Mouse (Mus musculus) heart, adult 2 months (tissue): ENCODE measurements around the gene Plekhg3. TPM values are rescaled to one million over a fixed set of nuclear protein-coding genes. Genes with fewer than 3 reads are reported as not detected.

Experiments
- DNase-seq, 2 experiments: peaks; one replicate each; pipeline ENCODE4 v3.0.0; 2021
- H3K27ac ChIP-seq: fragments of 200-600 bp; 2 replicates; pipeline ENCODE4 v1.8.1; 2022
- H3K27me3 ChIP-seq: fragments of 200-500 bp; 2 replicates; pipeline ENCODE4 v1.6.1; 2012; ENCODE audit warnings: mild to moderate bottlenecking, low read length, inconsistent platforms, mixed read lengths; ENCODE audit not compliant: control insufficient read depth, insufficient read depth
- H3K36me3 ChIP-seq: fragments of 200-500 bp; 2 replicates; pipeline ENCODE4 v1.6.1; 2012; ENCODE audit warnings: low read length, inconsistent platforms; ENCODE audit not compliant: control insufficient read depth, insufficient read depth
- H3K4me1 ChIP-seq: fragments of 200-500 bp; 2 replicates; pipeline ENCODE4 v1.6.1; 2011; ENCODE audit warnings: low read length; ENCODE audit not compliant: control insufficient read depth, insufficient read depth
- H3K4me3 ChIP-seq: fragments of 200-600 bp; 2 replicates; pipeline ENCODE4 v1.8.1; 2022
- H3K79me2 ChIP-seq: fragments of 200-500 bp; replicated peaks from 2 replicates; pipeline ENCODE4 v1.6.1; 2012; ENCODE audit warnings: mild to moderate bottlenecking, inconsistent platforms, low read length, moderate library complexity, mixed read lengths; ENCODE audit not compliant: control insufficient read depth, insufficient read depth
- H3K9ac ChIP-seq: fragments of 200-500 bp; 2 replicates; pipeline ENCODE4 v1.6.1; 2012; ENCODE audit warnings: low read depth, mild to moderate bottlenecking, control low read depth, inconsistent platforms, low read length, mixed read lengths
- CTCF ChIP-seq: fragments of 200-600 bp; IDR thresholded peaks from 2 replicates; pipeline ENCODE4 v1.8.1; 2022; ENCODE audit warnings: antibody characterized with exemption, mild to moderate bottlenecking, moderate library complexity
- EP300 ChIP-seq: fragments of 200-500 bp; IDR thresholded peaks from 2 replicates; pipeline ENCODE4 v1.6.1; 2011; ENCODE audit warnings: low read depth, low read length, control low read depth; ENCODE audit not compliant: insufficient read depth
- POLR2A ChIP-seq: fragments of 200-500 bp; IDR thresholded peaks from 2 replicates; pipeline ENCODE4 v1.6.1; 2011; ENCODE audit warnings: mild to moderate bottlenecking, low read depth, low read length, control low read depth; ENCODE audit not compliant: insufficient read depth
- WGBS: fragments of 180-500 bp; shearing (Covaris S2); methylation state at CpG from one replicate; pipeline ENCODE4 v1.1.7; 2018; 5-methylcytosine and 5-hydroxymethylcytosine counted together
- intact Hi-C: fragments of 180-260 bp; cut with DNase I; formaldehyde crosslinking; loops from one replicate; pipeline ENCODE4 v1.15.1; 2025
- polyA plus RNA-seq: library from polyadenylated mRNA; depleted of rRNA; stranded (reverse); fragments of >200 nt; gene quantifications from 2 replicates; pipeline ENCODE4 v1.2.3, GENCODE M21; 2012
- total RNA-seq, 2 experiments: library from RNA; stranded (reverse); gene quantifications; 2 replicates each; pipeline ENCODE4 v1.2.3; 2021

The Plekhg3 gene
- total and polyA plus RNA-seq, 3 experiments = 11.6 to 13.6 (median 12.9) TPM

DNA sequence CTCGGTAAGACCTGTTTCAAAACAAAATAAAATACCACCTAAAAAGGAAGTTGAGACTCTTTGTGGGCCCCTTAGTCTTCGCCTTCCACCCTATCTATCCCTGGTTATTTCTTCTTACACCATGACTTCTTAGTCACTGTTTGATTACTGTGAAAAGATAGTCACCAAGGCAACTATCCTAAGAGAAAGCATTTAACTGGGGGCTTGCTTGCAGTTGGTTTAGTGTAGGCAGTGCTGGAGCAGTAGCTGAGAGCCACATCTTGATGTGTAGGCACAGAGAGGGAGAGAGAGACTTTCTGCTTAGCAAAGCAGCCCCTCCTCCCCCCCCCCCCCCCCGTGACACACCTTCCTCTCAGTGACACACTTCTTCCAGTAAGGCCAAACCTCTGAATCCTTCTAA is 29.8 kb upstream of the Plekhg3 start:
- Histone ChIP-seq H3K79me2 (no peaks in the 10 kb centered on the region), H3K4me3 (no peak overlapping the region), H3K27me3 (no peaks in the 10 kb centered on the region), H3K4me1 (peaks cover 4% of the 10 kb centered on the region), H3K36me3 (no peaks in the 10 kb centered on the region), H3K27ac (no peak overlapping the region), H3K9ac (no peak overlapping the region)
- DNase-seq = no peak
- TF ChIP-seq CTCF (no peak), POLR2A (no peak), EP300 (no peak)
- intact Hi-C loops = no loop called here
- WGBS = 67% methylated on average over 3 of the region's 3 CpGs

DNA sequence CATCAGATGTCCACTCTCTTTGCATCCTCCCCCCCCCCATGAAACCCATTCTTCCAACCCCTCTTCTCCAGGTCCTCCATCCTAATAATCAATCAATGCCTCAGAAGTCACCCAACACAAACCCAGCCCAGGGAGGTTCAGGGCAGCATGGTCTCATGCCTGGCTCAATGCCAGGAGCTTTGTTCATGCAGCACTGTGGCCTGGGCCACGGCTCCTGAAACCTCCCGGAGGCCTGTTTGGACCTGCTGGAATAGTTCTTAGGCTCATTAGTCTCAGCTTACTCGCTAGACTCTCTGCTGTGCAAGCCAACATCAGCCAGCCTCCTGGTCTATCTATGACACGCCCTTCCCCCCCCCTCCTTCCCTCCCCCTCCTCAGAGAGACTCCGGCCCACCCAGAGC is 27.7 kb upstream of the Plekhg3 start:
- Histone ChIP-seq H3K36me3 (no peaks in the 10 kb centered on the region), H3K9ac (no peak overlapping the region), H3K27me3 (no peaks in the 10 kb centered on the region), H3K4me3 (no peak overlapping the region), H3K4me1 (peaks cover 5% of the 10 kb centered on the region), H3K27ac (no peak overlapping the region), H3K79me2 (no peaks in the 10 kb centered on the region)
- TF ChIP-seq CTCF = no peak
- TF ChIP-seq EP300 = no peak
- TF ChIP-seq POLR2A = no peak
- no peak for DNase-seq
- 79% methylated on average over 5 of the region's 5 CpGs for WGBS
- intact Hi-C loops = no loop called here

DNA sequence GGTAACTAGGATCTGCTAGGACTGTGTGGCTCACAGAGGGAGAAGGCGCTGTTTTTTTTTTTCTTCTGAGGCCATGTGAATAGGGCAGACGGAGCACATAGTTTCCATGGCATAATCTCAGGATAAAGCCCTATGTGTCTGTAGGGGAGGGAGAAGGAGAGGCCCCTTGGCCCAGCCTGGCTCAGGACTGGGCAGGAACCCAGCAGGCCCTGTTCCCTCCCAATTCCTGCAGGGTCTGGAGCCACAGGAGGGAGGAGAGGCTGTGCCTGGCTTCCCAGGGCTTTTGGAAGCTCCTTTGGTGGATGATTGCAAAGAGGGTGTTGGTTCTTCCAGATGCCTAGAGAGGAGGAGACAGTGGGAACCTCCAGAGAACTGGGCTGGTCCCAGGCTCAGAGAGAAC is 24.2 kb upstream of the Plekhg3 start:
- Histone ChIP-seq H3K4me1 (peaks cover 5% of the 10 kb centered on the region), H3K79me2 (no peaks in the 10 kb centered on the region), H3K36me3 (no peaks in the 10 kb centered on the region), H3K27me3 (no peaks in the 10 kb centered on the region), H3K27ac (no peak overlapping the region; the same call in 1 of the 2 replicates), H3K9ac (no peak overlapping the region), H3K4me3 (no peak overlapping the region)
- intact Hi-C loops = no loop called here
- 52% methylated on average over 2 of the region's 2 CpGs for WGBS
- DNase-seq = peak; percentile 69 to 74
- TF ChIP-seq EP300 (0 out of 2 replicates have a peak, but pooled peaks have one; percentile 26), CTCF (no peak)

DNA sequence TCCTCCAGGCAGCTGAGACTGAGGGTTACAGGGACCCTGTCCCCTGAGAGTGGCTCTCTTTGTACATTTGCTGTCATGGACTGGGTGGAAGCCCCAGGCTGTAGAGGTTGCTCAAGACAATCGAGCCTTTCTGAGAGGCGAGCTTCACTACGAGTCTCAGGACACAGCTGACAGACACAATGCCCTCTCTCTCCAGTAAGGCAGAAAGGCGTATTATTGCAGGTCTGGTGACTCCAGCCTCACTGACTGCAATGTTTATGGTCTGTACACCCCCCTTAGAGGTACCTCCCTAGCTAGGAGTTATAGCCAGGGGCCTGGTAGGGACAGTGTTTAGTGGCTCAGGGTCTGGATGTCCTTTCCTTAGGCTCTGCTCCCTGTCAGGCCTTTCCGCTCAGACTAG is 22.9 kb upstream of the Plekhg3 start:
- Histone ChIP-seq H3K27ac (no peak overlapping the region), H3K9ac (no peak overlapping the region), H3K79me2 (no peaks in the 10 kb centered on the region), H3K36me3 (peaks cover under 1% of the 10 kb centered on the region; the same call in 1 of the 2 replicates), H3K4me1 (peaks cover 6% of the 10 kb centered on the region), H3K4me3 (no peak overlapping the region), H3K27me3 (no peaks in the 10 kb centered on the region)
- no peak for DNase-seq
- intact Hi-C loops = no loop called here
- 90% methylated on average over 5 of the region's 5 CpGs for WGBS
- TF ChIP-seq CTCF = no peak
- TF ChIP-seq POLR2A = no peak
- TF ChIP-seq EP300 = no peak

DNA sequence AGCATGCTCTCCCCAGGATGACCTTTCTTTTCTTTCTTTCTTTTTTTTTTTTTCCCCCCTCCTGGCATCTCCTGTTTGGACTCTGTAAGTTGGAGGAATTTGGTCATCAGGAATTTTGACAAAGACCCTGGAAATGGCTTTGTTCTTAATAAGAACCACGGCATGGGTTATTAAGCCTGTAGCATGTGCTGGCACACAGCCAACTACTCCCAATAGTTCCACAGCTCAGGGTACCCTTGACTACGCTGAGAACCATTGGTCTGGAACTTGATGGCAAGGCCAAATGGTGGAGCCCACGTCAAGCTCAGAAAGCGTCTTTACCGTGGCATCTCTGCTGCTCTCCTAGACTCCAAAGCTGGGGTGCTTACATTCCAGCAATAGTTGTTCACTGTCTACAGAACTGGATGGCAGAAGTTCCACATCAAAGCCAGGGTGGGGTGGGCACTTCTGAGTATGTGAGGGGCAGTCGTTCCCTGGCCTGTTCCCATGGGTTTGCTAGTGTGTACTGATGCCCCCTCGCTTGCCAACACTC is 21.7 kb upstream of the Plekhg3 start:
- no peak for DNase-seq
- H3K27me3 ChIP-seq = no peaks in the 10 kb centered on the region
- WGBS = 88% methylated on average over 7 of the region's 7 CpGs

DNA sequence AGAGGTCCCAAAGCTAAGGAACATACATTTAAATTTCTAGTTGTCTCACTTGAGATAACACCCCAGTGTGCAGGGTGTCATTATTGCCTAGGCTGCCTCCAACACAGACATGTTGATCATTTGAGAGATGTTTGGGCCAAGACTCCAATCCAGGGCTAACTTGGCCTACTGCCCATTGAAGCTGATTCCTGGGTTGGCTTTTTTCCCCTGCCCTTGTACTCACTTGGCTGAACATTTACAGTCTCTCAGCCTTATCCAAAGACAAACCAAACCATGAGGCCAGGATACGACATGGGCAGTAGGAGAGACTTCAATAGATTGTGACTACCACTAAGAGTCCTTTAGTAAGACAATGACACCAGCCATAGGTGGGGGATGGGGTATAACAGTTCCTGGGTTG is 18.0 kb upstream of the Plekhg3 start:
- Histone ChIP-seq H3K36me3 (peaks cover 4% of the 10 kb centered on the region; the same call in 1 of the 2 replicates), H3K4me1 (peaks cover 11% of the 10 kb centered on the region), H3K9ac (no peak overlapping the region), H3K27me3 (no peaks in the 10 kb centered on the region), H3K27ac (peak overlapping the region; percentile 29; the same call in 1 of the 2 replicates), H3K4me3 (no peak overlapping the region), H3K79me2 (no peaks in the 10 kb centered on the region)
- peak in 1 of 2 experiments; percentile 63 for DNase-seq
- intact Hi-C loops = no loop called here
- WGBS = 8% methylated on average over 1 of the region's 1 CpGs
- TF ChIP-seq EP300 (no peak), POLR2A (no peak), CTCF (no peak)

More for the DNA sequence above, 21.7 kb upstream of the Plekhg3 start:
- Histone ChIP-seq H3K36me3 (peaks cover 4% of the 10 kb centered on the region; the same call in 1 of the 2 replicates), H3K9ac (no peak overlapping the region), H3K4me3 (no peak overlapping the region), H3K4me1 (peaks cover 11% of the 10 kb centered on the region), H3K27ac (no peak overlapping the region), H3K79me2 (no peaks in the 10 kb centered on the region)
- intact Hi-C loops = no loop called here
- TF ChIP-seq POLR2A (no peak), EP300 (no peak), CTCF (no peak)
